Mouse (Mus musculus) monocyte, adult 5-6 weeks (primary cell): Measurements from ENCODE around the gene Lrig2. TPM values are rescaled to one million over a fixed set of nuclear protein-coding genes. Genes with fewer than 3 reads are reported as not detected.

Experiments
- ATAC-seq: fragments of 153-309, 156-312 bp; replicated peaks from 2 replicates; pipeline ENCODE4 v1.8.0; 2017; ENCODE audit warnings: mild to moderate bottlenecking; ENCODE audit not compliant: low TSS enrichment, insufficient number of reproducible peaks, severe bottlenecking, poor library complexity, low FRiP score
- total RNA-seq: library from RNA; stranded (forward); fragments of 200-1000, 200-491, 200-594 nt; gene quantifications from 3 replicates; pipeline ENCODE4 v1.2.3, GENCODE M21; 2017

Gene Lrig2
- total RNA-seq, 1 experiment from 2014 or later, result 25.6 TPM

GRCm38 (mm10) chr3:104397316-104397715 is 114.4 kb downstream of the Lrig2 start:
- no peak for ATAC-seq

- ATAC-seq, result no peak
Observed at GRCm38 (mm10) chr3:104396736-104397081, 115.0 kb downstream of the Lrig2 start.

- no peak for ATAC-seq
Observed at GRCm38 (mm10) chr3:104396067-104396735, 115.5 kb downstream of the Lrig2 start.

GRCm38 (mm10) chr3:104390072-104390471 is 121.6 kb downstream of the Lrig2 start:
- ATAC-seq, result no peak

GRCm38 (mm10) chr3:104389449-104389848 is 122.3 kb downstream of the Lrig2 start:
- no peak for ATAC-seq

GRCm38 (mm10) chr3:104385587-104385986 is 126.1 kb downstream of the Lrig2 start:
- no peak for ATAC-seq

GRCm38 (mm10) chr3:104383681-104384341 is 127.9 kb downstream of the Lrig2 start:
- ATAC-seq, result no peak

- no peak for ATAC-seq
Observed at GRCm38 (mm10) chr3:104378228-104378627, 133.5 kb downstream of the Lrig2 start.

GRCm38 (mm10) chr3:104373907-104374306 is 137.8 kb downstream of the Lrig2 start:
- ATAC-seq, result no peak

- ATAC-seq, result no peak
Observed at GRCm38 (mm10) chr3:104372374-104372773, 139.3 kb downstream of the Lrig2 start.

GRCm38 (mm10) chr3:104367912-104368311 is 143.8 kb downstream of the Lrig2 start:
- no peak for ATAC-seq

GRCm38 (mm10) chr3:104361814-104362213 is 149.9 kb downstream of the Lrig2 start:
- ATAC-seq, result no peak

- no peak for ATAC-seq
Observed at GRCm38 (mm10) chr3:104360325-104360724, 151.4 kb downstream of the Lrig2 start.

- ATAC-seq, result no peak
Observed at GRCm38 (mm10) chr3:104359225-104360135, 152.2 kb downstream of the Lrig2 start.

- ATAC-seq, result no peak
Observed at GRCm38 (mm10) chr3:104358747-104359146, 153.0 kb downstream of the Lrig2 start.

GRCm38 (mm10) chr3:104356106-104356505 is 155.6 kb downstream of the Lrig2 start:
- no peak for ATAC-seq

GRCm38 (mm10) chr3:104353884-104354283 is 157.8 kb downstream of the Lrig2 start:
- ATAC-seq, result no peak

- ATAC-seq, result no peak
Observed at GRCm38 (mm10) chr3:104352358-104353060, 159.2 kb downstream of the Lrig2 start.
